Mouse (Mus musculus): ENCODE data around the gene Dapk1.

DNA sequence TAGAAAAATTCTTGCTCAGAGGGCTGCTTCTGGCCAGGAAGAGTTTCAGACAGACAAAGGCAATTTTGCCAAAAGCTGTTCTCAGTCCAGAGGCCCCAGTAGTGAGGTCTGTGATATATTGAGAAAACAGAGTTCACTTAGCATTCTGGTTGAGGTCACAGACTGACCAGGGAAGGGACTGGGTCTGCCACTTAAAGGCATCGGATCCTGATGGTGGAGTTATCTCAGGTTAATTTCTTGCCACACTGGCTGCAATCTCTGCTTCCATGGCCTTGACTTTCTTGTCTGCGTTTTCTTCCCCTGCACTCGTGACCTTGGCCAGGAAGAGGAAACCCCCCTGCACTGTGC is 127.3 kb downstream of the Dapk1 start:
- TF ChIP-seq CTCF (IDR thresholded peaks at IDR 0.05; ENCODE audit: low read depth): no peak
- TF ChIP-seq EP300 (optimal IDR thresholded peaks at IDR 0.05): no peak

Data from stomach, postnatal 0 days (tissue).